Mouse (Mus musculus): ENCODE results near the gene Uso1.

Uso1 gene

DNA sequence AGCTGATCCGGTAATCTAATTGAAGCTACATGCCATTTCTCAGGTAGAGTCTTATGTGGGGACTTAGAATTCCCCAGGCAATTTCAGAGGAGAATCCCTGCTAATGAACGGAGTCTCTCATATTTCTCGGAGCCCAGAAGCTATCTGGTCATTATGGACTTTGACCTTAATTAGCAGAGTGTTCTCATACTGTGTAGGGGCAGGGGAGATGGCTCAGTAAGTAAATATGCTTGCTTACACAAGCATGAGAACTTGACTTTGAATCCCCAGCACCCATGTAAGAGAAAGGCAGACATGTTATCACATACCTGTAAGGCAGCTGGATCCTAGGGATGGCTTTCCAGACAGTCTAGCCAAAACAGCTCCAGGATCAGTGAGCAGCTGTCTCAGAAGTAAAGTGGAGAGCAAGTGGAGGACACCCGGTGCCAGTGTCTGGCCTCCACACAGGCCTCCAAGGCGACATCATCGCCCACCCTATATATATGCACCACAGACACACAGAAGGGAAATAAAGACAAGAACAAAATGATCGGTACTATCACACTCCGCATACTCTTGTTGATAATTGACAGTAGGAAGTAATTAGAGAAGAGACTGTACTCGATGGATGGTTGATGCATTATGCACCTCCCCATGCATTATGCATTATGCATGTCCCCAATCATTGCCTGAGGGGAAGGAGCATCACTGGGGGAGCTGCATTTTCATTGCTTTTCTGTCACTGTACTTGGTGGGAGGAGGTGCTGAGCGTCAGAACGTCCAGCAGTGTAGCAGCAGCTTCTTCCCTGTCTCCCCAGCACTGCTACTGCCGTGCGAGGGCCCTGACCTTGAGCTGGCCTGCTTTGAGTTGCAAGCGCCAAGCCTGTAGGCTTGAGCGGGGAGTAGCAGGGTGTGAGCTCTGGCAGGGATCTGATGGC lies 59.4 kb downstream of the Uso1 start:
- DNase-seq (ENCODE audit: low spot score in 2 of 2): no peak

GRCm38 (mm10) chr5:92198266-92198665 lies 60.5 kb downstream of the Uso1 start:
- no peak for DNase-seq (ENCODE audit: low spot score in 2 of 2)

DNA sequence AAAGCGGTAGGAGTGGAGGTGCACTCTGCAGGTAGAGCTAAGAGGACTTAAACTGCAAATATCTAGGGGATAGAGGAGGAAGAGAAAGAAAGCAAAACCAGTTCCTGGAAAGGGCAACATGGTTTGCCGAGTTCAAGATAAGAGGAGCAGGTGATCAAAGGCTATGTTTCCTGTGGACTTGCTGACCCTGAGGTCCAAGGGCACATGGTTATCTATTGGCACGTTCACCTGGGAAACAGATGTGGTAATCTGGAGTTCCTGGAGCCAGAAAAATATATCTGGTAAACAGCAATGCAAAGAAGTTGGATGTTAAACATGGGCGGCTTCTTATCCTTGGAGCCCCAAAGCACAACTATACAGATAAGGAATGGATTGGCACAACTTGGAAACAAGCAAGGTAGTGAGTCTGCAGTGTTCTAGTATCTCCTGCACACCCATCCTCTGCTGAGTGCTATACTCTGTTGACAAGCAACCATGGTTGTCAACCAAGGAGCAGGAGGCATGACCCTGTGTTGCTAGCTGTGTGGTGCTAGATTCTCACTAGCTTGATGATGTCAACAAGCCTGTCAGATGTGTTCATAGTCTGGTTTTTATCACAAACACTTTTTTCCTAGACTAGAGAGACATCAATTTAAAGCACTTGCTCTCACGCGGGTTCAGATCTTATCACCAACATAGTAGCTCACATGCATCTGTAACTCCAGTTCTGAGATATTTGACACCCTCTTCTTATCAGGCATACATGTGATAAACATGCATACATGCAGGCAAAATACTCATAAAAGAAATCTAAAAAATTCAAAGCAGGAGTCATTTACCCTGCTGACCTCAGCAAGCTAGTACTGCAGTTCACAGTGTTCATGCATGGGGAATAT lies 66.7 kb downstream of the Uso1 start:
- DNase-seq (ENCODE audit: low spot score in 2 of 2): no peak

DNA sequence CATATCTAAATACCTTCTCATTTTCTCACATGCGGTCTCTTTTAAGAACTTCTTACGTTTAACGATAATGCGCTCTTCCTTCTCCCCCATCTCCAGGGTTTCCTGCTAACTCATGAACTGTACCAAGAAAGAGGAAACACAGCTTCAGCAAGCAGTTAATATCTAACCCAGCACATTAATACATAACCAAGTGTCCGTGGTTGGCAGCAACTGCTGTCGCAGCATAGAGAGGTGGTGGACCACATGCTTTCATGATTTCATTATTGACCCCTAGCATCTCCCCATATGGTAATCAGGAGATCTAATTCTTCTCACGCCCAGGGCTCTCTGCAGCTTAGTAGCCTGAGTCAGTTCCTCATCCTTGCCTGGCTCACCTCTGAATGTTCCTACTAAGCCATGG lies 67.4 kb downstream of the Uso1 start:
- DNase-seq (ENCODE audit: low spot score in 2 of 2): no peak

DNA sequence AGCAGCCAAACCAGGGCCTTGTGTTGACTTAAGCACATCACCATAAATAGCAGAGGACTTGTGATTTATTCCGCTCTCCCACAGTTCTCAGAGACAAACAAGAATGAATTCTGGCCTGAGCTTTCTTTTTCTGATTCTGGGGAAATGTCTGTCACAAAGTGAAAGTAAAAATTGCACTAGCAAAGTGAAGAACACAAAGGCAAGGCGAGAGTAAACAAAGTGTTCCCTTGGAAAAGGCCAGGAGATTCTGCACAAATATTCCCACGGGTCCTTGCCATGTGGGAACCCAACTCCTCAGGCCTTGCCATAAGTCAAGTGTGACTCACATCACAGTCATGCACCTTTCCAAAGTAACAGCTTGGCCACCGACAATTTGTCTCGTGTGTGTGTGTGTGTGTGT lies 68.0 kb downstream of the Uso1 start:
- no peak for DNase-seq (ENCODE audit: low spot score in 2 of 2)

DNA sequence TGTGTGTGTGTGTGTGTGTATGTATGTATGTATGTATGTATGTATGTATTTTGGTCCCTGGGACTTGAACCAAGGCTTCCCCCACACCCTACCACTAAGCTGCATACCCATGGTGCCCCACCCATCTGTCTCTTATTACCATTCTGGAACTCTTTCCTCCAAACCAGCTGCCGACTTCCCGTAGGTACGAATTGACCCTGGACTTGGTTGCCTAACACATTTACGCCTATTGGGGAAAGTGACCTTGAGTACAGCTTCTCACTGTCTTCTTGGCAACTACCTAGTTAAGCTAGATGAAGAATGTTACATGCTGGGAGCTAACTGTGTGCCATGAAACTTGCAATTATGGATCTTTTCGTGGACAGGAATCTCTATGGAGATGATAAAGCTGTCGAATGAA lies 68.4 kb downstream of the Uso1 start:
- DNase-seq (ENCODE audit: low spot score in 2 of 2): no peak

DNA sequence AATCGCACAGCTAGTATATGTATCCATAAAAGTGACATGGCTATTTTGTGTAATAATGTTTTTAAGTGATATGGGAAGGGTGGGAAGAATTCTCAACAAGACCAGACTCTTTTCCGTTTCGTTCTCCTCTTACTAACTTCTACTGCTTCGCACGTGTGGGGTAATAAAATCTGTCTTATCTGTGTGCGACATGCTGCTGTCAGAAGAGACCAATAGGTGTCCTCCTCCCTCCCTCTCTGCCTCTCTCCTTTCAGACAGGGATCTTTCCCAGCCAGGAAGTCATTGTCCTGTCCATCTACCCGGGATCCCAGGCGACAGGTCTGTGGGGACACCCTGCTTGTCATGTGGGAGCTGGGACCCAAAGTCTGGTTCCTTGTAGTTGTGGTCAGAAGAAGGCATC lies 72.5 kb downstream of the Uso1 start:
- DNase-seq (ENCODE audit: low spot score in 2 of 2): no peak

GRCm38 (mm10) chr5:92212231-92212630 lies 74.5 kb downstream of the Uso1 start:
- no peak for DNase-seq (ENCODE audit: low spot score in 2 of 2)

DNA sequence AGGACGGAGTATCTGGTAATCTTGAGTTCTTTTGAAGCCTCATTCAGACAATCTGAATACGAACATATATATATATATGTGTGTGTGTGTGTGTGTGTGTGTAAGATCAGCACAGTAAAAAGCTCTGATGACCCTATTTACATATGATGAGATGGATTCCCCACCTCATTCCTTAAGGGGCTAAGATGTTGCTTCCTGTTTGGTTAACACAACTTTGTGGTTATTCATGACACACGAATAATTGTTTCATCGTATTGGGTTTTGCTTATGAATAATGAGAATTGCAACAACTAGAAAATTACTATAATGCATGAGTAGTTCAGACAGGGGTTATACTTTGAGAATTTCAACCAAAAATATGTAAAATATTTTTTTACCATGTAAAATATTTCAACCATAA lies 77.6 kb downstream of the Uso1 start, which contains the start of gene U90926:
U90926 (minus strand) TSS at position 101 of the 400 bp plus-strand sequence.
- DNase-seq (ENCODE audit: low spot score in 2 of 2): no peak

GRCm38 (mm10) chr5:92218915-92219793 lies 81.4 kb downstream of the Uso1 start:
- DNase-seq (ENCODE audit: low spot score in 2 of 2): no peak

GRCm38 (mm10) chr5:92219826-92220225 lies 82.1 kb downstream of the Uso1 start:
- DNase-seq (ENCODE audit: low spot score in 2 of 2): peak in 1 of 2 experiments; percentile 31

GRCm38 (mm10) chr5:92220287-92220902 lies 82.7 kb downstream of the Uso1 start:
- peak in 1 of 2 experiments; percentile 6 for DNase-seq (ENCODE audit: low spot score in 2 of 2)

DNA sequence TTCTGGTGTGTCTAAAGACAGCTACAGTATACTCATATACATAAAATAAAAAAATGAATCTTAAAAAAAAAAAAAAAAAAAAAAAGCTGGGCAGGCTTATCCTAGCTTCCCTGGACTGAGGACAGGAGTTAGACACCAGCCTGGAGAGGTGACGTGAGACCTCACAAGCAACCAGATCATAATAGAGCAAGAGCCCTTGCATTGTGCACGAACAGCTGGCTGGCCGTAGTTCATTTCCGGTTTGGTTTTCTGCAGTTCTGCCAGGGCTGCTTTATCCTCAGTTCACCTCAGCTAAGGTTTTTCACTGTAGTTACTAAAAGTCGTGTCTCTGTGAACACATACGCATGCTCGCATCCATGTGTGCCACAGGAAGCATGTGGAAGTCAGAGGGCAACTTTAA lies 90.0 kb downstream of the Uso1 start:
- no peak for DNase-seq (ENCODE audit: low spot score in 2 of 2)

DNA sequence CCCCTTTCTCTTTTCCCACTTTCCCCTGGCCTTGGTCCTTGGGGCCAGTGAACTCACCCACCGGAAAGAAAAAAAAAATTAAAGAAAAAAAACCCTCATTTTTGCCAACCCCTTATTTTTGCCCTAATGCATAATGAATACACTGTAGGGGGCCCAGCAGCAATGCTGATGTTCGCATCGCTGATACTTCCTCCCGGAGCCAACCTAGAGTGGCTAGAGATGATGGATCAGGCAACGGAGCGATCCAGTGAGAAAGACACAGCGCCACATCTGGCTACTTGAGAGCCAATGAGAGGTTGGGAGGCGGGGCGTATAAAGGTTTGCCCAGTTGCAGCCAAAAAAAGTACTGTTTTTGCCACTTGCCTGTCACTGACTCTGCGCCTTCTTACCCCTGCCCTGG lies 91.0 kb downstream of the Uso1 start:
- DNase-seq (ENCODE audit: low spot score in 2 of 2): no peak

- DNase-seq (ENCODE audit: low spot score in 2 of 2): no peak
Observed at GRCm38 (mm10) chr5:92229514-92229913, 91.8 kb downstream of the Uso1 start.

GRCm38 (mm10) chr5:92230306-92230705 lies 92.6 kb downstream of the Uso1 start:
- no peak for DNase-seq (ENCODE audit: low spot score in 2 of 2)

DNA sequence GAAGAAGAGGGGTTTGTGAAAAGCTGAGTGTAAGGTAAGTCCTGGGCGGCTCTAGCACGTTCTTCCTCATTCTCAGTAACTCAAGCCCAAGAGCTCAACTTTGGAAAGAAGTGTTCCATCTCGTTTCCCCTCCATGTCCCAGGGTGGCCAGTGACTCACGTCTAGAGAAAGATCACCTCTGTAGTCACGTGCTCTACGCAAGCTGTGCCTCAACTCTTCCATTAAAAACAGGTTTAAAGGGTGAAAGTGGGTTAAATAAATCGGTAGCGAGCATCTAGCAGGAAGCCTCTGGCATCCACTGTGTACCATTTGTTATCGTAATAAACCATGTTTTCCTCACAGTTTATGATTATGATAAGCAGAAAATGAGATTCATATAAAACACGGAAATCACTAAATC lies 94.1 kb downstream of the Uso1 start:
- DNase-seq (ENCODE audit: low spot score in 2 of 2): no peak

DNA sequence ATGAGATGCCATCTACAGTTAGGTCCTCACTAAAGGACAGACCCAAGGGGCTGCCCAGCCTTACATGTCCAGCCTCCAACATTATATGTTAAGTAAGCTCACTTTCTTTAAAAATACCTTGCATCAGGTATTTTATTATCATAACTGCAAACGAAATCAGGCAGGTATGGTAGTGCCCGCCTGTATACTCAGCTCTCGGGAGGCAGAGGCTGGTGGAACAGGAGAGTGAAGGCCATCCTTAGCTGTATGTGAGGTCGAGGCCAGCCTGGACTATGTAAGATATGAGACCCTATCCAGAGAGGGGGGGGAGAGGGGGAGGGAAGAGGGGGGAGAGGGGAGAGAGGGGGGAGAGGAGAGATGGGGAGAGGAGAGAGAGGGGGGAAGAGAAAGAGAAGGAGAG lies 95.6 kb downstream of the Uso1 start:
- no peak for DNase-seq (ENCODE audit: low spot score in 2 of 2)

- DNase-seq (ENCODE audit: low spot score in 2 of 2): no peak
Observed at GRCm38 (mm10) chr5:92234939-92235557, 97.3 kb downstream of the Uso1 start.

- peak; percentile 42 to 62 for DNase-seq (ENCODE audit: low spot score in 2 of 2)
Observed at GRCm38 (mm10) chr5:92239333-92240232, 101.8 kb downstream of the Uso1 start.

Data from urinary bladder, adult 18-20 months (tissue).